Mouse (Mus musculus) myocyte (in vitro differentiated cells): Measurements from ENCODE around the gene Pdzd2.

ENCODE experiments used
- CEBPB ChIP-seq: IDR thresholded peaks from 2 replicates; pipeline ENCODE4 v1.6.1; 2011; ENCODE audit warnings: mild to moderate bottlenecking, moderate library complexity; ENCODE audit not compliant: poor library complexity, insufficient read depth, severe bottlenecking
- E2F4 ChIP-seq: IDR thresholded peaks from one replicate; pipeline ENCODE4 v1.6.1; 2011; ENCODE audit warnings: mild to moderate bottlenecking, control low read depth, moderate library complexity; ENCODE audit not compliant: insufficient read depth
- MAX ChIP-seq: IDR thresholded peaks from one replicate; pipeline ENCODE4 v1.6.1; 2011; ENCODE audit warnings: low read depth, mild to moderate bottlenecking, control low read depth
- MYOD1 ChIP-seq, 3 experiments: IDR thresholded peaks; one replicate each; pipeline ENCODE4 v1.6.1; 2011; ENCODE audit warnings: control low read depth in 2 of 3, low read depth in 2 of 3, mild to moderate bottlenecking in 2 of 3, moderate library complexity in 1 of 3; ENCODE audit not compliant: insufficient read length in 2 of 3, control insufficient read depth in 1 of 3
- MYOG ChIP-seq, 3 experiments: IDR thresholded peaks; one replicate each; pipeline ENCODE4 v1.6.1; 2011; ENCODE audit warnings: control low read depth in 2 of 3, low read depth in 2 of 3, mild to moderate bottlenecking in 2 of 3; ENCODE audit not compliant: insufficient read length in 2 of 3, control insufficient read depth in 1 of 3, insufficient read depth in 1 of 3
- POLR2A ChIP-seq: IDR thresholded peaks from one replicate; pipeline ENCODE4 v1.6.1; 2011; ENCODE audit warnings: low read depth, mild to moderate bottlenecking, control low read depth, moderate library complexity; ENCODE audit not compliant: insufficient read length
- POLR2AphosphoS2 ChIP-seq: IDR thresholded peaks from one replicate; pipeline ENCODE4 v1.6.1; 2011; ENCODE audit warnings: low read depth, control low read depth; ENCODE audit not compliant: insufficient read length
- REST ChIP-seq: IDR thresholded peaks from one replicate; pipeline ENCODE4 v1.6.1; 2011; ENCODE audit warnings: mild to moderate bottlenecking, control low read depth, moderate library complexity; ENCODE audit not compliant: insufficient read depth, insufficient read length
- SRF ChIP-seq: IDR thresholded peaks from one replicate; pipeline ENCODE4 v1.6.1; 2011; ENCODE audit warnings: low read depth; ENCODE audit not compliant: control insufficient read depth, insufficient read length
- TCF12 ChIP-seq: IDR thresholded peaks from one replicate; pipeline ENCODE4 v1.6.1; 2011; ENCODE audit warnings: mild to moderate bottlenecking, control low read depth; ENCODE audit not compliant: poor library complexity, insufficient read depth, severe bottlenecking
- TCF3 ChIP-seq: IDR thresholded peaks from one replicate; pipeline ENCODE4 v1.6.1; 2011; ENCODE audit warnings: low read depth, control low read depth; ENCODE audit not compliant: insufficient read length
- USF1 ChIP-seq: IDR thresholded peaks from one replicate; pipeline ENCODE4 v1.6.1; 2011; ENCODE audit warnings: low read depth, mild to moderate bottlenecking, control low read depth, moderate library complexity

- TF ChIP-seq POLR2A = no peak
- TF ChIP-seq POLR2AphosphoS2 = no peak
- TF ChIP-seq TCF12 = no peak
- TF ChIP-seq CEBPB = no peak
- no peak for TF ChIP-seq MAX
- no peak for TF ChIP-seq MYOD1 (IDR thresholded peaks at IDR 0.05; ENCODE audit: control insufficient read depth in 1 of 3, insufficient read length in 2 of 3, low read depth in 2 of 3)
- no peak for TF ChIP-seq USF1
- TF ChIP-seq MYOG (IDR thresholded peaks at IDR 0.05; ENCODE audit: control insufficient read depth in 1 of 3, insufficient read depth in 1 of 3, insufficient read length in 2 of 3, low read depth in 2 of 3) = no peak
- TF ChIP-seq REST = no peak
- no peak for TF ChIP-seq SRF
- TF ChIP-seq E2F4 = no peak
- TF ChIP-seq TCF3 = no peak
Measured at GRCm38 (mm10) chr15:12431684-12432083, 308.0 kb downstream of the Pdzd2 start.
